Mouse (Mus musculus) ovary, adult 18-20 months (tissue): ENCODE data around the gene Cx3cr1.
"Not testable (repeated sequence)": the region's sequence is repeated elsewhere in the genome, so short reads cannot be mapped to it uniquely, and the experiment has no call there.

Experiments
- DNase-seq: peaks from one replicate; pipeline ENCODE4 v3.0.0; 2022; ENCODE audit warnings: low spot score, mixed read lengths

The Cx3cr1 gene

DNA sequence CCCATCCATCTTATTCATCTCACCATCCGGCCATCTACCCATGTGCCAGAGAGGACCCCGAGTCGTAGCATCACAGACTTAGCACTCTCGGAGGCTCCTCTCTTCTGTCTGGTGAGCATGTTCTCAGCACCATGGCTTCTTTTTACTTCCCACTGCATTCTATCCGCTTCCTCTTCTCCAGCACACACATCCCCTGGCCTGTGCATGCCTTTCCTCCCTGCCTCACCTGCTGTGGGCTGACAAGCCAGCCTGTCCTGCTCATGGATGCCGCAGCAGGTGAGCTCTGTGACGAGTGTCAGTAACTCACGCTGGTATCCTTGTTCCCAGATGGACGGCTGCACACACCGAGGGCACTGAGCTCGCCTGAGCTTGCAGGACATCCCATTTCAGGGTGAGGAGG lies at the start of gene Cx3cr1:
TSS of gene Cx3cr1 (minus strand) at position 101 of the 400 bp plus-strand sequence.
- no peak for DNase-seq

DNA sequence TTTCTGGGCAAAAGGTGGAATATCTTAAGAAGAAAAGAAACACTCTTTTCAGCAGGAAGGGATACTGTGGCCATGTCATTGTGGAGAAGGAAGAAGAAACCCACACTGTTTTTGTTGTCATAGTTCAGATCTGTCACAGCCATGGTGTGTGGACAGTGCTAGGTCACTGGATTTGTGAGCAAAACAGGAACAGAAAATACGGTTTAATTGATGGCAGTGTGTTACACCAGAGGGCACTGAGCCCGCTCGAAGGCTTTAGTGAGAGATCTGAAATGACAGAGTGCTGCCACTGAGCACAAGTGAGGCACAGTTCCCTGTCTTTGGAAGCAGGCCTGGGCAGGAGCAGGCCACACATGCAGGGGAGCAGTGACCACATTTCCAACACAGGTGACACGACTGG lies 48.5 kb upstream of the Cx3cr1 start:
- DNase-seq = no peak

DNA sequence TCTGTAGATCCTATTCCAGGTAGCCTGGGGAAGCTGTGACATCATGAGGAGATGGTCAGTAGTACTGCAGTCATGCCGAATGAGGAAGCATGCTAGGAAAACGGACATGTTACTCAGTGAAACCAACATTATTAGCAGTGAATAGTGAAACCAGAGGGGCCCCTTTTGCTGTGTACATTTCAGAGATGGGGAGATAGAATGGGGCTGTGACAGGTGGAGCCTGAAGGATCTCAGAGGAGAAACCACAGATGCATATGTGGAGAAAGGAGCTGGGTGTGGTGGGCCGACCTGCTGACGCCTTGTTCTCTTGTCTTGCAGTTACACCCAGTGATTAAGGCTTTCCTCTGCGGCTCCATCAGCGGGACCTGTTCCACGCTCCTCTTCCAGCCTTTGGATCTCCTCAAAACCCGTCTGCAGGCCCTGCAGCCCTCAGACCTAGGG lies 46.5 kb upstream of the Cx3cr1 start:
- no peak for DNase-seq

DNA sequence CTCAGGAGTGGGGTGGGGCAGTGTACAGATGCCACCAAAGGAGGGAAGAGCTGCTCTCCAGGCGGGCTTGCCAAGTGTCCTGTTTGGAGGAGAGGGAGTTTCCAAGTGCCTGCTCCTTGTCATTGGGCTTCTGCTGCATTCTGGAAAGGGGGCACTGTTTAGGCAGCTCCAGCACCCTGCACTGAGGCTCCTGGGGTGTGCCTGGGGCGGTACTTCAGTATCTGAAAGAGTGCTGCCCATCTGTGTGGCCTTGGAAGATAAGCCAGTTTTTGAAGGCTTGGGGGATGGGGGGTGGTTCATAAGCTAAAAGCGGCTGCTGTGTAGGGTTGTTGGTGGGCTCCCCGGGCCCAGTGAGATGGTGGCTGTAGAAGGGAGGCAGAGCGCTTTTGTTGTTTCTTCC lies 45.9 kb upstream of the Cx3cr1 start:
- peak; percentile 69 for DNase-seq

DNA sequence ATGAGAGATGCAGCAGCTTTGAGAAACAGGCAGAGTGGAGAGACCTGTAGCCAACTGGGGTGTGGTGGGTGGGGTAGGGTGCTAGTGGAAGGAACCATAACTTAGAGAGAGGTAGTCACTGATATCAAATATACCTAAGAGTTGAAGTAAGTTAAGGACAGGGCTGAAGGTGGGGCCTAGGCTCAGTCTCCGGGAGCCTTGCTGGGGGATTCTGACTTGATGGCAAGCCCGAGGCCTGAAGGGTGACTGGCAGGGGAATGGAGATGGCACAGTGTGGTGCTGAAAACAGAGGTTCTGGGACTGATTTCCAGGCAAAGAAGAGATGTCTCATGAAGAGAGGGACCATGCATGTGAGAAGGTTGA lies 45.1 kb upstream of the Cx3cr1 start:
- no peak for DNase-seq

DNA sequence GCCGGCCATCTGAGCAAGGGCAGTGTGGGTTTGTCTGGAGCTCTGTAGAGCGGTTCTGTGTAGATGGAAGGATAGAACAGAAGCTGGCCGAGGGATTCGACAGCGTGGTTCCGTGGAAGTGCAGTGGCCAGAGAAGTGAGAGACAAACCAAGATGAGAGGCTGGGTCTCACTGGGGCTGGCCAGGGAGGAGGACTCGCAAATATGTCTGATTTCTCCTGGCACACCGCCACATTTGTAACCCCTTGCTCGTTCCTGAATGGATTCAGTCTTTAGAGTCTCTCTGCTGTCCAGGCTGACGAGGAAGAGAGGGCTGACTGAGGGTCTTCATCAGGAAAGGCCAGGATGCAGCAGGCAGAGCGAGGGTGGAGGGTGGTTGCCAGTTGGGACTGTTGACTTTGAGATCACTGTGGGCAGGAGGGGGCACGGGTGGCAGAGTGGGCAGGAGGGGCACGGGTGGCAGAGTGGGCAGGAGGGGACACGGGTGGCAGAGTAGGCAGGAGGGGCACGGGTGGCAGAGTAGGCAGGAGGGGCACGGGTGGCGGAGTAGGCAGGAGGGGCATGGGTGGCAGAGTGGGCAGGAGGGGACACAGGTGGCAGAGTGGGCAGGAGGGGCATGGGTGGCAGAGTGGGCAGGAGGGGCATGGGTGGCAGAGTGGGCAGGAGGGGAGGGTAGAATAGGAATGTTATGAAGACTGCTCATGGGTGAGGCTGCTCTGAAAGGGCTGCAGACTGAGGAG lies 44.5 kb upstream of the Cx3cr1 start:
- no peak for DNase-seq

DNA sequence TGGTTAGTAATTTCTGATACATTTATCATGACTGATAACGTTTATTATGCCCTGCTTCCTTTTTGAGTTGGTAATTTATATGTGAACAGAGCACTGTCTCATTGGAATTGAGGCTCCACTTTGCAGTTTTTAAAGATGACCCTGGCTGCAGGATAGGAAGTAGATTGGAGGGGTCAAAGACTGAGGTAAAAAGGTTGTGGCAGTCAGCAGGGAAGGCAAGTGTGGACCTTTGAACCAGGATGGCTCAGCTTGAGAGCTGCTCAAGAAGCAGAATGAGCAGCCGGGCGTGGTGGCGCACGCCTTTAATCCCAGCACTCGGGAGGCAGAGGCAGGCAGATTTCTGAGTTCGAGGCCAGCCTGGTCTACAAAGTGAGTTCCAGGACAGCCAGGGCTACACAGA lies 43.8 kb upstream of the Cx3cr1 start:
- no peak for DNase-seq

DNA sequence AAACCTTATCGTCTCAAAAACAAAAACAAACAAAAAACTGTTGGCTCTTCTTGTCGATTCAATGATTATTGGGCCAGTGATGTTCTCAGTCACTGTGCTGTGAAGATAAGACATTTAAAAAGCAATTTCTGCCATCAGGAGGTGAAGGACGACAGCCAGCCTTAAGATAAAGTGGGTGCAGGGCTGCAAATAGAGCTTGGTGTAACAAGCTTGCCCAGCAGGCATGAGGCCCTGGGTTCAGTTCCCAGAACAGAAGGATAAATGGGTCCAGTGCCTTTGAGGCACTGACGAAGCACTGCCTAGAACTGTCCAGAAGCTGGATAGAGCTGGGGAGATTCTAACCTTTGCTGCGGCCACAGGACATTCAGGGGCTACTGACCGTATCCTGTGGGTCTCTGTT lies 42.8 kb upstream of the Cx3cr1 start:
- no peak for DNase-seq

DNA sequence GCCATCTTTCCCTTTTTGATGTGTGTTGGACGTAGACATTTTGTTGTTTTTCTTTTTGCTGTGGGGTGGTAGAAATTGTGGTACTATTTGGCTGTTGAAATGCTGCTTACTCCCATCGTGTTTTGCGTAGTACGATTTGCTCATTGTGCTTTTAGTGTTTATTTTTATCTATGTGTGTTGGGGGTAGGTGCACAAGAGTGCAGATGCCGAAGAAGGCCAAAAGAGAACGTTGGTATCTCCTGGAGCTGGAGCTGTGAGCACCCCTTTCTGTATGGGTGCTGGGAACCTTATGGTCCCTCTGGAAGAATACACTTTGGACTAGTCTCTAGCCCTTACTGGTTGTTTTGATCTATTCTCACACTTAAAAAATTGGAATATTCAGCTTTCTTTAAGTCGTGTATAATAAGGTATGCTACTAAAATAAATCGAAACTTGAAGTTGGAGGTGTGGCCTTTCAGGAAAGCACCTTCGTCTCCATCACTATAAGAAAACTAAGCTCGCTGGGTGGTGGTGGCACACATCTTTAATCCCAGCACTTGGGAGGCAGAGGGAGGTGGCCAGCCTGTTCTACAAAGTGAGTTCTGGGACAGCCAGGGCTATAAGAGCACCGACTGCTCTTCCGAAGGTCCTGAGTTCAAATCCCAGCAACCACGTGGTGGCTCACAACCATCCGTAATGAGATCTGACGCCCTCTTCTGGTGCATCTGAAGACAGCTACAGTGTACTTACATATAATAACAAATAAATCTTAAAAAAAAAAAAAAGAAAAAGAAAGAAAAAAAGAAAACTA lies 41.7 kb upstream of the Cx3cr1 start:
- DNase-seq = no peak

DNA sequence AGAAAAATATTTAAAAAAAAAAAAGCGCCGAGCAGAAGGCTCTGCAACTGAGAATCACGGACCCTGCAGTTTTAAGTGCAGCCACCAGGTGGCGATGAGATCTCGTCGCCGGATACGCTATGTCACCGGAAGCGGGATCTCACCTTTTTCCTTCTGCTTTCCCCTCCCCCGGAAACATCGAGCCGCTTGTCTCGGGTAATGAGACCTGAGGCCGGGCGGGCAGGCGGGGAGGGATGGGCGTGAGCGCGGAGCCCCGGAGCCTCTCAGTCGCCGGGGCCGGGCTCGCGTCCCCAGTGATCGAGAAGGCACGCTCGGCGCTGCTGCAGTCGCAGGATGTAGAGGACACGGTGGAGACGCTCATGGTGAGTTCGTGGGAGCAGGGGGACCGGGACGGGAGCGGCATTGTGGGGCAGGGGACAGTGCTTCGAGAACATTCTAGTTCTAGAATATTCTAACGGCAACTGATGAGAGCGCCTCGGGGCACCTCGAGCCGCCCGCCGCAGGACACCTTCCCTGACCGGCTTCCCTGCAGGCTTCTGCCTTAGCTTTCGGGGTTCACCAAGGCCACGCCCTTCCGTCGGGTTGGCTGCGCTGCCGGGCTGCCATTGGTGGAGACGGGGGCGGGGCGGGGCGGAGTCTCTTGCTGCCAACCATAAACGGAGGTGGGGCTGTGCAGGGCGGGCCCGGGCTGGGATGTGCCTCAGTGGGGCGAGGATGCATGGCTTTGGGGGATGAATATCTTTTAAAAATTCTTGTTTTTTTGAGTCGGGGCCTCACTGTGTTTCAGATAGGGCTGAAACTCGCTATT lies 40.7 kb upstream of the Cx3cr1 start, which contains the start of gene Slc25a38:
TSS of gene Slc25a38 (plus strand) at position 164 of the 808 bp plus-strand sequence.
- DNase-seq = peak; percentile 91

DNA sequence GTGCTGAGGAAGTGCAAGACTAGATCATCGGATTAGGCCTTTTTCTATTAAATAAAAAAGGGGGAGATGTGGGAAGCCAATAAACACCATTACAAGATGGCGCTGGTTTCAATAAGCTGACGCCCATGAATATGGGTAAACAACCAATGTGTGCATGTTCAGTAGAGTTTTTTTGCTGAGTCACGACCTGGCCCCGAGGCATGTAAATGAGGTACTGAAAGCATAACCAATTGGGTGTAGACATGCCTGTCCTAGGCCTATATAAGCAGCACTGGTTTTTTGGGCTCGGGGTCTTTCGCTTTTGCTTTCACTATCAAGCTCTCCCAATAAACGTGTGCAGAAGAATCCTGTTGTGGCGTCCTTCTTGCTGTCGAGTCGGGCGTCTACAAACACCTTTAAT lies 39.3 kb upstream of the Cx3cr1 start:
- DNase-seq = not testable (repeated sequence)

DNA sequence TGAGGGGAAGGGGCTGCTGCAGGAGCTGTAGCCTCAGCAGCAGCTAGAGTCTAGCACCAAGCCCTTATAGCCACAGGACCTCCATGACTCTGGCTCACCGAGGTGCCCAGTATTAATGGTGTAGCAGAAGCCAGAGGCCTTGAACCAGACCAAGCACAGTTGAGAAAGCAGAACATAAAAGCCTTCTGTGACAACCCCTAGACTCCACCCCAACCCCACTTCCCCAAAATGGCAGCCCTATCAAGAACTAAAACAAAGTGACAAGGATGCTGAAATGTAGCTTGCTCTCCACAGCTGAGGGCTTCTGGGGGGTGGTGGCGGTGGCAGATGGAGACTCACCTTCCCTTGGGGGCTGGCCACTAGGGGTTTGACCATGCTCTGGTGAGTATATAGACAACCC lies 31.5 kb upstream of the Cx3cr1 start:
- no peak for DNase-seq

DNA sequence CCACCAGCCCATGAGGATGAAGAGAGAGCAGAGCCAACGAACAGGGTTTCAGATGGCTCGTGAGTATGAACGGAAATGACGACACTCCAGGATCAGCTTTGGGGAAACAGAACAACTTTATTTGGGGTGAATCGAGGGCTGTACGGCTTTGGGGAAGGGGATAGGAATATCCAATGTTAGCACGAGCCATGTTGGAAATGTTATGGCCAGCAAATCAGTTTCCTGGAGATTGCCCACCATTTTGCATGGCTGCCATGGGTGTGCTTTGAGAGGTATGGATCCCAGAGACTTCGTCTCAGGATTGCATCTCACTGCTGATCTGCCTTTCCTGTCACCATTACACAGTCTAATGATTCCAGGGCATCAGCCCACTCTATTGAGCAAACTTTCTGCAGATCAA lies 29.6 kb upstream of the Cx3cr1 start:
- no peak for DNase-seq

DNA sequence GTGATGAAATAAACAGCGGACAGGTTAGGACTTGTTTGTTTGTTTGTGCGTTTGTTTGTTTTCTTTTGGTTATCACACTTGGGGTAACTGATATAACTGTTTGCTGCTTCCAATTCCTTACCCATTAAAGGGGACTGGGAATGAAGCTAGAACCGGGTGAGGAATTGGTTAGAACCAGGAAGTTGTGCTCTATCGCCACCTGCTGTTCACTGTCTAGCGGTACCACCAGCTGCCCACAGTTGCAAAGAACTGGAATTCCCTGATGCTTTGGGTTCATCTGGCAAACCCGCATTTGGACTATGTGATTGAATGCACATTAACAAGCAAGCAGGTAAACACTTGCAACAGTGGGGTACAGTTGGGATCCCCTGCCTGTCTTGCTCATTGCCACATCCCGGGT lies 29.0 kb upstream of the Cx3cr1 start:
- no peak for DNase-seq

DNA sequence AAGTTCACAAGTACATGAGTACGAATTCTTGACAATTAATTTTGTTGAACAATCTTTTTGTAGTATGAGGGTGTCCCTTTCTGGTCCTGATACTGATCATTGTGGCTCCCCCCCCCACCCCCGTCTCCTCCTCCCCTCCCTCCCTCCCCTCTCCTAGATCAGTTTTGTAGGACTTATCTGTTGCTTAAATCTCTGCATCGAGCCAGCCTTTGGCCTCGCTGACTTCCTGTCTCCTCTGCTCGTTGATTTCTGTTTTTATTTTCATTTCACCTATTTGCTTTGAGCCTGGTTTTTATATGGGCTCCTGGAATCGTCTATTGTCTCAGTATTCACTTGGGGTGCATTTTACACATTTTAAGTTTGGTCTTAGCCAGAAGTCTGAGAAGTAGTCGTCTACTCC lies 26.2 kb upstream of the Cx3cr1 start:
- DNase-seq = no peak

DNA sequence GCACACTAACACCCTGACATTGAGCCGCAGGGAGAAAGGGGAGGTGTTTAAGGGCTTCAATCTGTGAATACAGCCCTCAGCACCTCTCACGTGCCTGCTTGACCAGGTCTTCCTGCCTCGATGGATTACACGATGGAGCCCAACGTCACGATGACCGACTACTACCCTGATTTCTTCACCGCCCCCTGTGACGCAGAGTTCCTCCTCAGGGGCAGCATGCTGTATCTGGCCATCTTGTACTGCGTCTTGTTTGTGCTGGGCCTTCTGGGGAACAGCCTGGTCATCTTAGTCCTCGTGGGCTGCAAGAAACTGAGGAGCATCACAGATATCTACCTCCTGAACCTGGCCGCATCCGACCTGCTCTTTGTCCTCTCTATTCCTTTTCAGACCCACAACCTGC lies 24.0 kb upstream of the Cx3cr1 start:
- no peak for DNase-seq

DNA sequence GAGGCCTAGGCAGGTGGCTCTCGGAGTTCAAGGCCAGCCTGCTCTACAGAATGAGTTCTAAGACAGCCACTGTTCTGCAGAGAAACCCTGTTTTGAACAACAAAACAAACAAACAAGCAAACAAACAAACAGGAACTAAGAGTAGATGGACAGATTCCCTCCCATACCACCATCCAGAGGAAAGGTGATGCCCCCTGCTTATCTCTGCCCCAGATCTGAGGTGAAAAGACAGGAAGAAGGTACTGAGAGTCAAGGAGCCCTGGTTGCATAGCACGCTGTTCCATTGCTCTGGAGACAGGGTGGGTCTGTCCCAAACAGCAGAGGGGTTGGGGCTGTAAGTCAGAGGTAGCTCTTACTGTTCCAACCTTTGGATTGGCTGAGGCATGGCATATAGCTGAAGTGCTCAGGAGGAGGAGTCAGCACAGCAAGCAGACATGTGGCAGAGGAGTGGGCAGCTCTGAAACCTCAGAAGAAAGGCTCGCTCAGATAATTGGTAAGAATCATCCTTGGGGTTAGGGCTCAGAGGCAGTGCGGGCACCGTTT lies 22.1 kb upstream of the Cx3cr1 start, which contains the start of gene Ccr8:
TSS of gene Ccr8 (plus strand) at position 419 of the 543 bp plus-strand sequence.
- DNase-seq = no peak

DNA sequence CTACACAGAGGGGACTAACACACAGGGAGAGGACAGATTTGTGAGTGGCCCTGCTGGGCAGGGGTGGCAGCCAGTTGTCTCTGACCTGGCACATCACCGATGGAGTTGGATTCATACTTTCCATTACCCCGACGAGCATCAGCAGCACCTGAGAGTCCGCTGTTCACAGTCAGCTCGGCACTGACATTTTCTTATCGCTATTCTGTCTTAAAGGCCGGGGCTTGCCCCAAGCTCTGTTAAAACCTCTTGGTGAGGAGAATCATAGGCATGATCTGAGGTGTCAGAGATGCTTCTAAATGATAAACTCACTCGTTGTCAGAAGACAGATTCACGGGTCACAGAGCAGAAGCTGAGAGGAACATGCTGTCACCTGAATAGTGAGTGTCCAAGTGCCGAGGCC lies 21.4 kb upstream of the Cx3cr1 start:
- DNase-seq = no peak

DNA sequence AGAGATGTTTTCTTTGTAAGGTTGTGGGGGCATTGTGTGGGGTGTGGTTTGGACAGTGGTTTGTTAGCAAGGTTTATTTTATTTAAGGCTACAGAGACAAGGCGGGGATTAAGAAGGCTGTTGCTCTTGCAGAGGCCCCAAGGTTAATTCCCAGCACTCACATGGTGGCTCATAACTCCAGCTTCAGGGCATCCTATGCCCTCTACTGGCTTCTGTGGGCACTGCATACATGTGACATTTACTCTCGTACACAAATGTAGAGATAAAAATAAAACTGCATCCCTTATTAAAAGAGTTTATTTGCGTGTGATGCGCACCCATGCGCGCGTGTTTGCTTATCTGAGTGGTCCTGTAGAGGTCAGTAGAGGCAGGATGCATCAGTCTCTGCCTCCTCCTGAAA lies 19.4 kb upstream of the Cx3cr1 start:
- no peak for DNase-seq

DNA sequence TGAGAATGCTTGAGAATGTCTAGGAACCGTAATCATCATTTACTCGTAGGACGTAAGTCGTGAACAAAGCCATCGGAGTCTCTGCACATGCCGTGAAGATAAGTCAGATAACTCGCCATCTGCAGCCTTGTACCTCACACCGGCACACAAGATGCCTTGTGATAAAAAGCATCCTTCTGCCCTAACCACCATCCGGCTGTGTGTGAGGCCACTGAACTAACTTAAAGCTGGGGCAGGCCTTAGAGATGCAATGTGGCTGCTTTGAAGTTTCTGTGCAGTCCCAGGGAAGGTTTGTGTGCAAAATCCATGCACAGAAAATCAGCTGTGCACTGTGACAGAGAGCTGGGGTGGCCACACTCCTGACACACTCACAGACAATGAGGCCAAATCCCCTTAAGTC lies 14.7 kb upstream of the Cx3cr1 start:
- no peak for DNase-seq

DNA sequence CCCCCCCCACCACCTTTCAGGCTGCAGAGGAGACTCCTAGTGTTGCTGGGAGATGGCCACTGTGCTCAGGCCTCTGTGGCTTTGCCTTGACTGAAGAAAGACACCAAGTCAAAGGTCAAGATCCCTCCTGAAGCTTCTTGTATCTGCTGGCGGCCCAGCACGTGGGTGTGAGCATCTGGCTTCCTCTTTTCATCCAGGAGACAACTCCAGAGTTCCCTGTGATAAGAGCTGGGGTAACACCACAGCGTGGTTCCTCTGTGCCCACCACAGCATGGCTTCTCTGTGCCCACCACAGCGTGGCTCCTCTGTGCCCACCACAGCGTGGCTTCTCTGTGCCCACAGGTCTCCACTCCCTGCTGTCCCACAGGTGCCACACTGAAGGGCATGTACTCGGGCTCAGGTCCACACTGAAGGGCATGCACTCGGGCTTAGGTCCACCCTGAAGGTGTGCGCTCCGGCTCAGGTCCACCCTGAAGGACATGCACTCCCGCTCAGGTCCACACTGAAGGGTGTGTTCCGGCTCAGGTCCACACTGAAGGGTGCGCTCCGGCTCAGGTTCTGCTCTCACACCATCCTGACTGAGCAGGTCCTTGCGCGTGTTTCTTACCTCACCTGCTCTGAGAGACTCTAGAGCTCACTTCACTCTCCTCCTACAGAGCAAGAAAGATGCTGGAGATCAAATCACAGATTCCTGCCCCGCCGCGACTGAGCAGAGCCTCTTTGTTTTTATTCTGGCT lies 13.6 kb upstream of the Cx3cr1 start:
- no peak for DNase-seq

DNA sequence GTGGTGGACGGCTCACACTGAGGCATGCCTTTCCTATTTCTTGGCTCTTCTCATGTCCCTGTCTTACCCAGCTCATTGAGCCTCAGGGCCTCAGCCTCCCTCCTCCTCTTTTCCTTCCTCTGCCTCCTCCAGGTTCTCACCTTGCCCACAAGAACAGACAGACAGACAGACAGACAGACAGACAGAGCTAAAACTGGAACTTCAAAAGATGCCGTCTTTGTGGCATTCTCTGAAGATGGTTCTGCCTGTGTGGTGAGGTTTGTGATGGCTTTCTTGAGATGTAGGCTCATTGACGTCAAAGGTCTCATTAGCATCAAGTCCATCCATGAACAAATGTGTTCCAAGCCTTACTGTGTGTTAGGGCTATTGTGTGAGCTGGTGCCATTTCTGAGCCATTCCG lies 13.0 kb upstream of the Cx3cr1 start:
- no peak for DNase-seq
